Mouse (Mus musculus): ENCODE measurements around the gene Pacrg.

The Pacrg gene

DNA sequence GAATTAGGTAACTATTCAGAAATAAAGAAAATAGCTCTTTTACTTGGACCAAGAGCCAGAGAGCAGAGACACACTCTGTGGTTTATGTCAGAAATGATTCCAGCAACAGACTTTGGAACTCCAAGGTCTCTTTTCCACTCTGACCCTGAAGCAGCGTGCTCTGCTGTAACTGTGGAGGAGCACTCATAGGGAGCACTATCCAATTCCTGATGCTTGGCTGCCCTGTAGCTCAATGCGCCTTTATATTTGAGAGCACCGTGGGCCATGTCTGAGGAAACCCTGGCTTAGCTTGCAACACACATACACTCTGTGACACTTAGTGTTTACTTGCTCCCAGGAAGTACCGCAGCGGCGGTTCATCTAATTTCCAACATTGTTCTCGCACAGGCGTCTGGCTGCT is 344.0 kb downstream of the Pacrg start:
- DNase-seq (ENCODE audit: inconsistent ontology term), result no peak

DNA sequence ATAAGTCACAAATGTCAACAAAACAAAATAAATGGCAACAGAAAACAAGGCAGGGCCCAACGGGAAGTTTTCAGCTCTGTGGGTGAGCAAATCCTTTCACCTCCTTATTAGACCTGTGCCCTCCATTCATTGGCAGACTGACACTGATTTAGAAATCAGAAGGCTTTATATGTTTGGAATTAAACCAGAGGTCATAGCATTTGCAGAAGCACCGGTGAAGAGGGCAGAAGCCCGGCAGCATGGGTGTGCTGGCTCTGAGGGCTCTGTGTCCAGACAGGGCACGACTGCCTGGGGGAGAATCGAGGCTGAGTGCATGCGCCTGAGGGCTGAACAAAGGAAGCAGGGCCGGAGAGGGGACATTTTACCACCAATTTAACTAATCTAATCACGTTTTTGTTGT is 344.5 kb downstream of the Pacrg start:
- DNase-seq (ENCODE audit: inconsistent ontology term), result no peak

- peak; percentile 46 for DNase-seq (ENCODE audit: inconsistent ontology term)
These were observed 347.0 kb downstream of the Pacrg start for GRCm38 (mm10) chr17:10493124-10493523.

DNA sequence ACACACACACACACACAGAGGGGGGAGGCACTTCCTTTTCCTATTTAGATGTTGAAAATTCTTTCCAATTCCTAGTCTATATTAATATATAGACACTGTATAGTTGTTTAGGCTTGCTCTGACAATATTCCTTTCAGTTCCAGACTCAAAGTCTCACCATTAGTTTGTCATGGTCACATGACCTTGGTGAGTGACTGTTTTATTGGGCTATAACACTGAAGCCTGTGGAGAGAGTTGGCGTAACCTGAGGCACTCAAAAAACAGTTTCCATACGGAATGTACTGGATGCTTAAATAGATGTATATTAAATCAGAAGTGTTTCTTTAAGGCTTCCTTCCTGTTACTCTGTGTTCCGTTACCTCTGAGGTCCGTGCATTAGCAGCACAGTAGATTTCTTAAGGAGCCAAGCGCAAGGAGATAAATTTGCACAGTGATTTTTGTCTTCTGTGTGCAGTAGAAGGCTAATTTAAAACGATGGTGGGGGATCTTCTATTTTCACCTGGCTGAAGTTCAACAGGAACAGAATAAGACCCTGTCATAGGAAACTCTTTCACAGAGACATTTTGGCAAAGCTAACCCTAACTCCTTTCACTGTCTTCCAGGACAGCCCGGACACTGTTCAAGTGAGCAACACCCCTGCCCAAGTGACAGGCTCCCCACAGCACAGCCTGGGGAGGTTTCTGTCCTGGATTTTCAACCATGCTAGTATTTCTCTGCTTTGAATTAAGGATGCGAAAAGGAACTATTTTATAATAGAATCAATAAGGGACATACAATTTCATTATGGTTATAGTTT is 349.5 kb downstream of the Pacrg start:
- DNase-seq (ENCODE audit: inconsistent ontology term), result no peak

- no peak for DNase-seq (ENCODE audit: inconsistent ontology term)
These were observed 351.2 kb downstream of the Pacrg start for GRCm38 (mm10) chr17:10488873-10489272.

DNA sequence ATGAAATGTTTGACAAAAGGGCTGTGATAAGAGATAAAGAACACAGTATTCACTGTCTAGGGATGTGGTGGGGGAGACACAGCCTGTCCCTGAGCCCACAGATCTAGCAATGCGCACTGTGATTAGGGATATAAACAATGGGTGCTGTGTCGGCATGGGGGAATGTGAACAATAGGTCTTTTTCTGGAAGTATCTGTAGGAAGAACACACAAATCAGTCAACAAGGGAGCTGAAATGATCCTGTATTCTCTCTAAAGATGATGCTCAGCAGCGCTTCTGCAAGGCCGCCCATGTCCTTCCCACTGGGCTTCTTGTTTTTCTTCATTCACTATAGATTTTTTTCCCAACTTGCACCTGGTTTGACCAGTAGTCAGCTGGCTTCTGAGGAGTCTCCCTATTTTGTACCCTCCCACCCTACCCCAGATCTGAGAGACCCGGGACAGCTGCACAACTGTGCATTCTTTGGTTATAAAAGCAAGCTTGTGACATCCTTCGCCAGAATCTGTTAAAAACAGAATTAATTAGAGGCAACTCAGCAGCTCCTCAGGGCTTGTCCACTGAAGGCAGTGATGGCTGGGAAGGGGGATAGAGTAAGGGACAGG is 356.1 kb downstream of the Pacrg start:
- DNase-seq (ENCODE audit: inconsistent ontology term), result no peak

GRCm38 (mm10) chr17:10481081-10481480 is 359.0 kb downstream of the Pacrg start:
- no peak for DNase-seq (ENCODE audit: inconsistent ontology term)

GRCm38 (mm10) chr17:10479020-10479707 is 360.9 kb downstream of the Pacrg start:
- DNase-seq (ENCODE audit: inconsistent ontology term), result no peak

GRCm38 (mm10) chr17:10478377-10478776 is 361.7 kb downstream of the Pacrg start:
- no peak for DNase-seq (ENCODE audit: inconsistent ontology term)

- no peak for DNase-seq (ENCODE audit: inconsistent ontology term)
These were observed 363.3 kb downstream of the Pacrg start for GRCm38 (mm10) chr17:10476807-10477206.

DNA sequence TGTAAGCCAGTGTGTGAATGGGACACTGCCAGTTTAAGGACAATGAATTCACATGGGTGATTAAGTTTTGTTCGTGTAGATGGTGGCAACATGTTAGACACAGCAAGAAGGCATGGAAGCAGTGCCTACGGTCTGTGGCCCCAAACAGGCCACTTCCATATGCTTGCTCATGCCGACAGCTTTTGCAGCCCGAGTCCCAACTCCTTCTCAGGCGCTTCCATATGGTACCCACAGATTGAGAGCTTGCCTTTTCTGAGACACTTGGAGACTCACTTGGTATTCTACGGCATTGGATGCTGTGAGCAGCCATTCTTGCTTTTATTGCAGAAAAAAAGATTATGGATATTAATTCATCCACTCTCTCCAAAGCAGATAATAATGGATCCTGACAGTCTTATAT is 365.1 kb downstream of the Pacrg start:
- DNase-seq (ENCODE audit: inconsistent ontology term), result no peak

- DNase-seq (ENCODE audit: inconsistent ontology term), result no peak
These were observed 366.2 kb downstream of the Pacrg start for GRCm38 (mm10) chr17:10473826-10474384.

- DNase-seq (ENCODE audit: inconsistent ontology term), result no peak
These were observed 366.9 kb downstream of the Pacrg start for GRCm38 (mm10) chr17:10473175-10473574.

DNA sequence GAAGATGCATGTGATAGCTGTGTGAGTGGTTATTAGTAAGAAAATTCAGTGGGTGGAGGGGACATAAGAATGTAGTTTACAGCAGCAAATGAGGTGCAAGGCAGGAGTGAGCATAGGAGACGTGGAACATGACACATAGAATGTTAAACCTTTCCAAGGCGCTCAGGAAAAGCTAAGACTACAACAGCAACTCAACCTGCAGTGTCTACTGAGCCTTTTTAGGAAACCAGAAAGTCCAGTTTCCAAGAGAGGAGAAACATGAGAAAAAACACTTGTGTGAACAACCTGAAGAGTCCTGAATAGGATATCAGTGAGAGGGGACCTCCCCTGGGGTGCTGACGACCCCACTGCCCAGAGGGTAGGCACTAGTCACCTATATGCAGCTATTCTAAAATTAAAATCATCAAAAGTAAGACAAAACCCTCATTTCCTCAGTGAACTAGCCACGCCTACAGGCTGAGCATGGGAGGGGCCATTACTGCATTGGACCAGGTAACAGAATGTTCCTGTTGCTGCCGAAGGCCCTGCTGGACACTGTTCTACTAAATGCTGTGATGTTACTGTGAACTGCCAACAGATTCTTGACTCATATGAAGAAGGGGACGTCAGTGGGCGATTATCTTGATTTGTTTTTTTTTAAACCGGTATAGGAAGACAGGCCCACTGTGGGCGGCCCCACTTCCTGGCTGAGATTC is 370.1 kb downstream of the Pacrg start:
- no peak for DNase-seq (ENCODE audit: inconsistent ontology term)

DNA sequence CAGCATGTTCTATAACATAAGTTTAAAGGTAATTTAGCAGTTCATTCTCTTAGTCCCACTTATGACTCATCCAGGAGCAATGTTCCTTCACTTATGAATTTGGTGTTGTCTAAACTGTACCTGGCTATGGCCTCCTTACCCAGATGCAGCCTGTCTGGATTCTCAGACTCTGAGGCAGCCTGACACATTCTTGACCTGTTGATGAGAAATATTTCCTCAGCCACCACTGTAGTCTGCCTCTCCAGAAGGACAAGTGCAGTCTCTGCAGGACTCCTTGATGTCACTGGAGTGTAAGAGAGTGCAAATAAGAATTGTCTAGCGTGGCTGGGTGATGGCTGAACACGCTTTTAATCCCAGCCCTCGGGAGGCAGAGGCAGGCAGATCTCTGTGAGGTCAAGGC is 373.0 kb downstream of the Pacrg start:
- DNase-seq (ENCODE audit: inconsistent ontology term), result no peak

GRCm38 (mm10) chr17:10465467-10465866 is 374.6 kb downstream of the Pacrg start:
- no peak for DNase-seq (ENCODE audit: inconsistent ontology term)

DNA sequence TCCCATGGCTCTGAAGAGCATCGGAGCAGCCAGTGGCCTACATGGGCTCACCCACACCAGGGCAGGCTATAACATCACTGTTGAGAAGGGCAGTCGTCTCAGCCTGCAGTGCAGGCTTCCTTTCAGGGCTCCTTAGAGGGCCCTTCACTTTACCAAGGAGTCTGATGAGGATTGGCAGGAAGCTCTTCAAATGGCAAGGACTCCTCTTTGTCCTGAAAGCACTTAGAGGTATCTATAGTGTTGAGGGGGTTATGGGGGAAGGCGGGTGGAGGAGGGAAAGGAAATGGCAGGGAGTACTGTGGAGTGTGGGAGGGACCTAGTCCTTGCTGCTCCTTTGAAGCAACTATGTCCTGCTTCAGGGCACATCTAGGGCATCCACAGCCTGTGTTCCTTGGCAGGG is 375.4 kb downstream of the Pacrg start:
- no peak for DNase-seq (ENCODE audit: inconsistent ontology term)

- no peak for DNase-seq (ENCODE audit: inconsistent ontology term)
These were observed 376.5 kb downstream of the Pacrg start for GRCm38 (mm10) chr17:10463626-10464025.

- DNase-seq (ENCODE audit: inconsistent ontology term), result no peak
These were observed 379.2 kb downstream of the Pacrg start for GRCm38 (mm10) chr17:10460916-10461315.

DNA sequence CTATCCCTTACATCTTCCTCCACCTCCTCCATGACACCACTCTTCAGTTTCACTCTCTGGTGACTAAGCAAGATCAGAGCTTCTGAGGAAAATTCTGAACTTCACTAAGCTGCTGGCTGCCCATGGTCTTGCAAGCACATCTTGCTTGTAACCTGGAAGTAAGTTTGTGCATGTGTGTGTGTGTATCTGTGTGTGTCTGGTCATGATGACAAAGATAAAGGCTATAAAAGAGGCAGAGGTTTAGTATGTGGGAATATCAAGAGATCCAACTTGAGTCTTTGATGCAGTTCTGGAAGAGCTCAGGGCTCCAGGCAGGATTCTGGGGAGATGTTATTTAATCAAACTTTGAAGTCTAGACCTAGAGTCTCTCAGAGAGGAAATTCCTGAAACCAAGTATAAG is 381.4 kb downstream of the Pacrg start:
- no peak for DNase-seq (ENCODE audit: inconsistent ontology term)

DNA sequence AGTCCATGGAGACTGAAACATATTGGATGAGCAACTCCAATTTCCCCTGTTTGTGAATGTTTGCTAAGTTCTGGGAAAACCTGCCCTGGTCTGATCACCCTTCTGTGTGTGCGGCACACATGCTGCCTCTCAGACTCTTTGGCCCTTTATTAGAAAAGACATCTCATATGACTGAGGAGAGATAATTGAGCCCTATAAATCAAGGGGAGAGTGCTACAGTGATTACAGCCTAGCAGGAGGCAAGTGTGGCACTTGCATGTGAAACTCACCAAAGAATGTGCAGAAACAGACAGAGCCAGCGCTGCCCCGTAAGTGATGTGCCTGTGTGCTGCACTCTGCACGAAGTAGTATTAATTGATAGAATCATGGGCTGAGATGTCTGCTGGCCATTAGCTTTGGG is 383.7 kb downstream of the Pacrg start:
- no peak for DNase-seq (ENCODE audit: inconsistent ontology term)

GRCm38 (mm10) chr17:10455961-10456360 is 384.1 kb downstream of the Pacrg start:
- DNase-seq (ENCODE audit: inconsistent ontology term), result no peak

Measured in Muller cell, postnatal 12 days (primary cell).